Mouse (Mus musculus): ENCODE measurements around the gene Grk5. TPM values are rescaled to one million over a fixed set of nuclear protein-coding genes. Genes with fewer than 3 reads are reported as not detected.
"Not testable (repeated sequence)": the region's sequence is repeated elsewhere in the genome, so short reads cannot be mapped to it uniquely, and the experiment has no call there.

Gene Grk5
- total RNA-seq, 2 experiments from 2014 or later, result 8.0 to 8.3 TPM

DNA sequence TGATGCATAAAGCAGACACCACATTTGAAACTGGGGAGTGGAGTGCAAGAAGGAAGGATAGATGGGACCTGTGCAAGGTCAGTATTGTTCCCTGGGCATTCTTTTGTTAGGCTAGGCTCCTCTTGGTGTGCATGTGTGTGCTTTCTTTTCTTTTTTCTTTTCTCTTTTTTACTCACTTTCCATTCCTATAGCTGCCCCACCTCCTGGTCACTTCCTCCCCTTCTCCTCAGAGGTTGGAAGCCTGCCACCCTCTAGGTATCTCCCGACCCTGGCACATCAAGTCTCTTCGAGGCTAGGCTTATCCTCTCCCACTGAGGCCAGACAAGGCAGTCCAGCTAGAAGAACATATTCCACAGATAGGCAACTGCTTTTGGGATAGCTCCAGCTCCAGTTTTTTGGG is 22.1 kb downstream of the Grk5 start:
- no peak for DNase-seq

DNA sequence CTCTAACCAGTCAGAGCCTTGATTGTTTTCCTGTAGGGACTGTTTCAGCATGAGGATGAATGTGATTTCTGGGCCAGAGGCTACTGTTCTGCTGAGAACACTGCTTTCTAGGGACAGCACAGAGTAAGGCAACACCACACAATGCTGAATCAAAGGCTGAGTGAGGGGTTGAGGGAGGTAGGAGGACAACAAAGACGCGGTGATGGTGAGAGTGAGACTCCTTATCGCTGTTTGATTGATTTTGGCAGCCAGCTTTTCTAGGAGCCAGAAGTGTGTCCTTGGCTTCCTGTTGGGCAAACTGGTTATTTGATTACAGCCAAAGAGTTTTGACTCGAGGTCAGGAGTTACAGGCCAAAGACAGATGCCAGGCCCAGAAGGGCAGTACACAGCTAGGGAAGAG is 25.7 kb downstream of the Grk5 start:
- DNase-seq, result no peak

DNA sequence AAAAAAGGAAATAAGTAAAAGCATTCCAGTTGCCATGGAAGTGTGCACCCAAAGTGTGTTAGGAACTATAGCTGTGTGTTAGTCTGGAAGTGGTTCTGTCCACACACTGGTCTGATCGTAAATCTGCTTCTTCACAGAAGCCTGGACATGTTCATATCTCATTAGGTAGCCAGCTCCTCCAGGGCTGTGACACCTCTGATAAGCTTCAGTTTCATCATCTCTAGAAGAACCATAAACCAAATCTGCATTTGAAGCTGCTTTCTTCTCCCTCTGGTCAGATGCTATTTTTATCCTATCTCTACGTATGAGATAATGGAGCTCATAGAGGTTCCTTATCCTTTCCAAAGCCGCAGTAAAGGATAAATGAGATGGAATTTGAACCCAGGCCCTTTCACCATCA is 26.3 kb downstream of the Grk5 start:
- no peak for DNase-seq

DNA sequence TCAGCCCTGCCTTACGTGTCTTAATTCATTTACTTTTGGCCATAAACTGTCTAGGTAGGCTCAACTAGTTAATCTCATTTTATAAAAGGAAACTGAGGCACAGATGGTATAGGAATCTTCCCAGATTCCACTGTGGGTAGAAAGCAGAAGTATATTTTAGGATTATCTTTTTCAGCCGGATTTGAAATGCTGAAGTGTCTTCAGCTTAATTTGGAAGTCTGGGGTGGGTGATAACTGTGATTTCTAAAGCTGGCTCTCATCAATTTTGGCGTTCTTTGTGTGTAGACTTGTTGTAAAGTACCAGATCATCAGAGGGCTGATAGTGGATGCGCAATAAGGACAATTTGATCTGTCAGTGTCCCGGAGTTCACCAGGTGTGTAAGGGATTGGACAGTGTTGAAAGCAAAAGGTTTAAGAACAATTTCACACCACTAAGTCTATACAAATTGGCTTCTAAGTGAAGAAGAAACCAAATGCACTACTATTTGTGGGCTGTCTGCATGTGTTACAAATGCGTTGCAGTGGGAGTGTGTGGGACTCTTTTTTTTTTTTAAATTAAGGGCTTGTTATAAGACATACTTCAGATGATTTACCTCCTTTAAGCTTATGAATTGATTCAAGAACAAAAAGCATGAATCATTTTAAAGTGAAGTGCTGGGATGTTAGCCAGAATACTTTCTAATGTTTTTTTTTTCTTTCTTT is 27.5 kb downstream of the Grk5 start:
- no peak for DNase-seq

DNA sequence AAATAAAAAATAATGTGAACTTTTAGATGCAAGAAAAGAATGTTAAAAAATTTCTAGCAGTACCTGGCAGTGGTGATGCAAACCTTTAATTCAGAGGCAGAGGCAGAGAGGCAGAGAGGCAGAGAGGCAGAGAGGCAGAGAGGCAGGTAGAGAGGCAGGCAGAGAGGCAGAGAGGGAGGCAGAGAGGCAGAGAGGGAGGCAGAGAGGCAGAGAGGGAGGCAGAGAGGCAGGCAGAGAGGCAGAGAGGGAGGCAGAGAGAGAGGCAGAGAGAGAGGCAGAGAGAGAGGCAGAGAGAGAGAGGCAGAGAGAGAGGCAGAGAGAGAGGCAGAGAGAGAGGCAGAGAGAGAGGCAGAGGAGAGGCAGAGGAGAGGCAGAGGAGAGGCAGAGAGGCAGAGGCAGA is 35.0 kb downstream of the Grk5 start:
- DNase-seq, result not testable (repeated sequence)

DNA sequence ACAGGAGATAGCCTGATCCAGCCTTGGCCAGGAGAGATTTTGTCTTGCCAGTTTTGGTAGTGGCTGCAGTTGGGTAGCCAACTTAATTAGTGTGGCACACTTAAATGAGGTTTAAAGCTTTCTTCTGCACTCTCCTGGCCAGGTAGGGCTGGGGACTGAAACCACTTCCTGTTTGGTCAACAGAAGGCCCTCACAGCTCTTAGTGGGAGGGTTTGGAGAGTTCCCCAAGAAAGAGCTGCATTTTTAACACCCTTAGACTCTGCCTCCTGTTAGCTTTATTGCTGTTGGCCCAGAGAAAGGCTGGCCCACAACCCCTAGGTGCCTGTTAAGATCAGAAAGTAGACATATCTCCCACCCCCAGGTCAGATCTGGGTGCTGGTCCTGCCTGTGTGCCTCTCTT is 45.5 kb downstream of the Grk5 start:
- no peak for DNase-seq

DNA sequence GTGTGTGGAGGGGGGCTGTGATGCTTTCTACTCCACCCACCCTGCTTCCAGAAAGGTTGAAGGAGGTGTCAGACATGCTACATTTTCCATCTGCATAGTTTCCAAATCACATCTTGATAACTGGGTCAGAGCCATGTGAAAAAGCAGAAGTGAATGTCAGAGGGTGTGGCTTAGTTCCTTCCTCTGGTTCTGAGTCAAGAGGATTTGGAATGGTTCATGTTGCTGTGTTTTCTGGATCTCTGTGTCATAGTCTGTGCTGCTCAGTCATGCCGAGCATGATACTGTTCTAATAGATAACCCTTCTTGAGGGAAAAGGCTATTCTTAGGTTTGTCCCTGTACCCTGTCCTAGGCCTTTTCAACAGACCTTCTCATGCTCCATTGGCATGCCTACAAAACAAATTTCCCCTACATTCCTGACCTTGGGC is 50.4 kb downstream of the Grk5 start:
- no peak for DNase-seq

DNA sequence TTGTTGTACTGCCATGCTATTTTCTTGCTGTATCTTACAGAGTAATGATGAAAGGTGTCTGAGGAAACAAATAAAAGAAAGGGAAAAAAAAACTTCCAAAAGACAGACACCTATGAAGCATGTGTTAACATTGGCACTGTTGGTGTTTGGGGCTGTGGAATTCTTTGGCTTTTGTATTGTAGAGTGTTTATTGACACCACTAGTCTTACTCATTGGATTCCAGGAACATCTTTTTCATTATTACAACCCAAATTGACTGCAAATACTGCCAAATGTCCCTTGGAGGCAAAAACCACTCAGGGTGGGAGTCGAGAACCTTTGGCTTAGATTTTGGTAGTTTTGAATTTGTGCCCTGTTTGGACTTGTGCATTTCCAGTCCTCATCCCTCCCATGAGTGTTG is 51.3 kb downstream of the Grk5 start:
- no peak for DNase-seq

DNA sequence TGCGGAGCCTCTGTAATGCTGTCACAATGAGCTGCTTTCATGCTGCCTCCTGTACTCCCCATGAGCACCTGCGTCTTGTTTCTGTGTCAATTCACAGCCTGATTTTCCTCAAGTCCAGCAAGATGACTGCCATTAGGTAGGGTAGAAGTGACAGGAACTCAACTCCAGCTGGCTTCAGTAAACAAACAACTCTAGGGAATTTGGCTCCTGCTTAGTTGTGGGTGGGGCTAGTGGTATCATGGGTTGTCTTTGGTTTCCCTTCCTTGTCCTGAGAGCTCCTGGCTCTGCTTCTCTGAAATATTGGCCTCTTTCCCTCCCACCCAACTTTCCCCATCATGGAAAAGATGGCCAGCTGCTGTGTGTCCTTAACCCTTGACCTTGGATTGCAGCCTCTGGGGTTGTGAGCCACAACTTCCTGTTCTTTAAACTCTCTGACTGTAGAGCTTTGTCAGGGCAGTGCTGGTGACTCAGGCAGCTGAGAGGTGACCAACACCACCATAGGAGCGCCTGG is 56.3 kb downstream of the Grk5 start:
- DNase-seq, result no peak

DNA sequence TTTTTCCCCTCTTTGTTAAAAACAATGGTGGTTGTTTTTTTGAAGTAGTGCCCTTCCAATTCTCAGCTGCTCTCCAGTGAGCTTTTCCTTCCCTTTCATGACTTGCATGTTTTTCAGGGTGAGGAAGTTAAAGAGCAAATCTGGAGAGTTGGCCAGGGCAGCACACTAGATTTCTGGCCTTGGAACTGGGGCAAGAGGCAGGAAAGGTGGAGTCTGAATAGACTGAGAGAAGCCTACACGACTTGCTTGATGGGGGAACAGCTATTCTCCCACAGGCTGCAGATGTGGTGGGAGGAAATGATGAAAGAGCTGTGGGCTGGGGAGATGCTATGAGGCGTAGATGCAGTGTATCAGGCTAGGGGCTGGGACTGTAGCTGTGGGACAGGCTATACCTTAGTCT is 57.1 kb downstream of the Grk5 start:
- no peak for DNase-seq

DNA sequence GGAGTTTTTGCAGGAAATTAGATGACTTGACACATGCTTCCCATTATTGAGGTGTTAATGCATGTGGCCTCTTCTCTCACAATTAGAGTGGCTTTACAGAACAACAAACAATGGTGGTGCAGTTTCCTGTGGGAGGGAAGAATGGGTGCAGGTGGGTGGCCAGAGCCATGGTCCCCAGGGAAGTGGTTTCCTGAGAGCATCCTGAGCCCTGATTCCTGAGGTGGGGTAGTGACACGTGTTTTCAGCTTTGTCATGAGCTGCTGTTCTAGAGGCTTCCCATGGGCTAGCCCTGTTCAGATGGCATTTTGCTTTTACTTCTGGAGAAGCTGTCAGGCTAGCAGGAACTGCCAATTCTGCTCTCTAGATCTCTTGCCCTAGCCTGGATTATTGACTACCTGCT is 59.4 kb downstream of the Grk5 start:
- no peak for DNase-seq

DNA sequence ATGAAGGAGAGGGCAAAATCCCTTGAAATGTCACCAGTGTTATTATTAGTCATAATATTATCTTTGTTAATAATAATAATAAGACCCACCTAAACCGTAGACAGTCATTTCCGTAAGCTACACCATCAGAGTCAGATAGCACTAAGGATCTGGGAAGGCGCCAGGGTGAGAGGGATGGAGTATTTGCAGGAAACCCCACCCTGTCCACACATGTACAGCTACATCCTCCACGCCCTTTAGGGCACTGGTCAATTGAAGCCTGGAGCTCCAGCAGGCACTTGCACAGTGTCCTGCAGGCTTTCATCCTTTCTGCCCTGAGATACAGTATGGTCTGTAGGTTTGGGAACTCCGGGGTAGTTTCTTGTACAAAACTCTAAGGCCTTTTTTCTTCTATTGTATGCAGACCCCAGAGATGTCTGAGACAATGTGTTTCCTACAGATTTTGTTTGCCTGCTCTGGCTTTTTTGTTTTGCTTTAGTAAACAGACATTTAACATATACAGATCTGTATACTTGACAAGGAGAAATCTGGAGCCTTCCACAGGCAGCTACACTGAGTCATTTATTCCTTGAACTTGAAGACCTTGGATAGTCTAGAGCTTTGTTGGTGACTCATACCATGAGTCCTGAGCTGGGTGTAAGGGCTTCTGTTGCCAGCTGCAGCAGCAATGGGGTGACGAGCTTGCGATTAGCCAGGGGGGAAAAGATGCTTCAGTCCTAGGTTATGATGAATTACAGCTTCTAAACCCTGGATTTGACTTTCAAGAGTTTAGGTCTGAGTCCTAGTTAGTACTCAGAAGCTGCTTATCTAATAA is 60.7 kb downstream of the Grk5 start:
- no peak for DNase-seq

DNA sequence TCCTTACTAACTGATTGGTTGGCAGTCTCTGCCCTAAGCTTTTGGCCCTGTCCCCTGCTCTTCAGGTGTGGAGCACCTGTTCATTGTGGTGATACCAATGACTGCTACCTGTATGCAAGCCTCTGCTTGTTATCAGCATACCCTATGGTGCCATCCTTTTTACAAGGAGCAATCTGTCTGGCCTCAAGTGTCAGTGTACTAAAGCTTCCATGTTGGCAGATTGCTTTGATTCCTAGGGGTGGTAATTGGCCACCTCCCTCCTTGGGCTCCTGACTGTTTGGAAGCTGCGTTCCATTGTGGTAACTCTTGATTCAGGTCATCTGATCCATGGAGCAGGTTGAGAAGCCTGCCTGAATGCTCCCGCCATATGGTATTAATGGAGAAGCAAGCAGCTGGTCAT is 65.6 kb downstream of the Grk5 start:
- DNase-seq, result no peak

DNA sequence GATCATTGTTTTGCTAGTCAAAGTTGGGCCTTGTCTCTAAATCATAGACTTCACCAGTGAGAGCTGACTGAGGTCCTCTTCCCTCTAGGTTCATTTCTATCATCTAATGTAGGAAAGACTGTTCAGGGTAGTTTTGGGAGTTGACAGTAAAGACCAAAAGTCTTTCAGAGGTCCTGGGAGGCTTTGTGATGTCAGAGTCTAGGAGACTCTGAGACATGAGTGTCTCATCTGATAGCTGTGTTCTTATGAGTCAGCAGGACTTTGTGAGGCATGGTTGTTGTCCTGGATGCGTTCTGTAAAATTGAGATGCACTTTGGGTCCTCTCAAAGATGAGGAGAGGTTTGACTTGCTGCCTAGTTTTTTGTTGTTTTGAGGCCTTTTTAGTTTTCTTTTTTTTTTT is 66.2 kb downstream of the Grk5 start:
- no peak for DNase-seq

DNA sequence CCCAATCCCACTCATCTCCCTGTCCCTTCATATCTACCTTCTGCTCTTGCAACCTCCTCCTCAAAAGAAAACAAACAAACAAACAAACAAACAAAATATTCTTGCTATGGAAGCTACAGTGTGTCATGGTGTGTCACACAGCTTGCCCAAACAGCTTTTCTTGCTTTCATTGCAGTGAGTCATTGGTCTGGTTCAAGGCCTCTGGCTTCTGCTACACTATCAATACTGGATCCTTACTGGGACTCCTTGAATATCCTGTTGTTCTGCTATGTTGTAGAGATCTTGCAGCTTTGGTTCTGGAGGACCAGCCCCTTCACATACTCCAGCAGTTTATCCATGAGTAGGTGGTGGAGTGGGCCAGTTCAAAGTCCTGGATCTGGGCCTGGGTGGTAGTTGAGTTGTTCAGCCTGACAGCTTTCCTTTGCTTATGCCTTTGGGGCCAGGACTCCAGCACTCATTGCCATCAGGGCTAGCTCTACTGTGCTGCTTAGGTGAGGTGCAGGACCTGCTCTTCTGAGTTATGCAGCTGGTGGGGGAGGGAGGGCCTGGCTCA is 66.7 kb downstream of the Grk5 start:
- no peak for DNase-seq

DNA sequence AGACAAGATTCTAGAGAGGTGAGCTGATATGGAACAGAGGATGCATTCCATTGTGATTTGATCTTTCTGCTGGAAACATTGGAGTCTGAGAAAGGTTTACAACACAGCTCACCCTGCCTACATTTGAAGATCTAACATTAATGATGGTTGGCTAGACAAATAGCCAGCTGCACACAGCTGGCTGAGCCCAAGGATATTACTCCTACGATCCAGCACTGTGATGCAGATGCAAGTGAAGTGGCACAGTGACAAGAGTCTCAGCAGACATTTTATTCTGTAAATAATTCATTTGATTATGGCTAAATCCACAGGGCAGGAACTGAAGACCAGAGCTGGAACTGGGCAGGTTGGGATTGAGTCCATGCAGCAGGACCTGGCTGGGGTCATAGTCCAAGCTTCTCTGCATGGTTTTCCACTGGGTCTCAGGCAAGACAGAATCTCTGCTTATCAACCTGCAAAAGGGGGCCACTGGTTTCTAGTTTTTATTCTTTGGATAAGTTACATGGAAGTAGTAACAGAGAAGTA is 70.2 kb downstream of the Grk5 start:
- DNase-seq, result no peak

DNA sequence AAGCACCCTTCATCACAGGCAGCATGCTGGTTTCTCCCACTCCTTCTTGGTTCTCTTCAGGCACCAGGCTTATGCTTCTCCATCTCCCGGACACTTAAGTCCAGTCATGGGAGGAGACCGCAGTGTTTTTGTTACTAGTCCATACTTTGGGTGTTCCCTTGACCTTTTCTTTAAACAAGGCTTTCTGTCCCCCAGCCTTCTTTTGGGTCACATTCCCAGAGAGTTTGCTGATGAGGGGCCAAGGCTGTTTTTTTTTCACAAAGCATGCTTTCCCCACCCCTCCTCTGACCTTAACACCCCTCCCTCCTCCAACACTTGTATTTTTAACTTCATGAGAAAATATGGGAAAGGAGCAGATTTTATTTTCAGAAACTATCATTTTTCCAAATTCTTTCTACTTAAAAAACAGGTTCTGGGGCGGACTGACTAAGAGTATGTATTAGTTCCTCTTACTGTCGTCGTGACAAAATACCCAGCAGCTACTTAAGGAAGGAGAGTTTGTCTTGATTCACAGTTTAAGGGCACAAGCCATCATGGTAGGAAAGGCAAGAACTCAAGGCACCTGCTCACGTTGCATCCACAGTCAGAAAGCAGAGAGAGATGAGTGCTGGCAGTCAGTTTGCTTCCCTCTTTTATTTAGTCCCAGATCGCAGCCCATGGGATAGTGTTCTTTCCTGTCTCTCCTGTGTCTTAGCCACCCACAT is 73.0 kb downstream of the Grk5 start:
- no peak for DNase-seq

DNA sequence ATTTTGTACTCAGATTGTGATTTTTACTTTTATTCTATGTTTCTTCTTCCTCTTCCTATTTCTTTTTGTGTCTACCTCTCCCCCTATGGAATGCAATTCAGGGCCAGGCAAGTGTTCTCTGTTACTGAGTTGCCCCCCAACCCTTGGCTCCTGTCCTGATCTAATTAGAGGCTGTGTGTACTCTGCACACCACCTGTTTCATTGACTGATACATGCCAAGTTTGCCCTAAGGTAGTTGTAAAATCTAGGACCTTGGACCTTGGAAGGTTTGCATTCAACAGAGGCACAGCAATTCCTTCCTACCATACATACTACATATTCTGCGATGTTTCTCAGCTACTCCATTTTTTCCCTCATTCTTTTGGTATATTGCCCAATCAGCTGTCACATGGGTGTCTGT is 78.4 kb downstream of the Grk5 start:
- DNase-seq, result no peak

DNA sequence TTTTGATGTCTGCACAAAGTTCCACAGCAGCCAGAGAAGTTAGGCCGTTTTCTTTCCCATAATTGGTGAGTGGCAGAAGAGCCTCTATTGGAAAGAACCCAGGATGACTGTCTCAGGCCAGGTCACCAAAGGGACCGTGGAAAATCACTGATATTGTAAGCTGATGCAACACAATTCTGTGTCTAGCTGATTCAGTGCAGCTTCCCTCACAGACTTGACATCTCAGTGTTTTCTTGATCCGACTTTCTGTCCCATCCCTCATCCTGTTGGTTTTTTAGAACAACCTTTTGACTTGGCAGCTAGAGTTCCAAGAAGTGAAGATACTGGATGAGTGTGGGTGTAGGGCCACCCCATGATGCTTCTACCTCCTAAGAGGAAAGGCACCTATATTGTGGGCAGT is 80.9 kb downstream of the Grk5 start:
- DNase-seq, result no peak

DNA sequence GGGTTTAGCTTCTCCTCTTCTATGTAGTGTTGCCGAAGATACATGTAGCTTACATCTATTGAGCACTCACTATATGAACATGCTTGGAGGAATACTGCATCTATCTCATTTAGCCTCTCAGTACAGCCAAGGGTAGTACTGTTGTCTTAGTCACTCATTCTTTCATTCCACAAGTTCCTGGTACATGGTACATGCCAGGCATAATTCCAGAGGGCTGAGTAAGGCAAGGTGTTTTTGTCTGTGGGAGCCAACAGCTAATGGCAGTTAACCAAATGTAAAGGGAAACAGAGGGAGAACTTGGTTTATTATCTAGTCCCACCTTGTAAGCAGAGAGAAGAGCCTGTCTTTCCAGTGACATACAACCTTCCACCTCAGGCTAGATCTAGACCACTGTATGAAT is 82.0 kb downstream of the Grk5 start:
- no peak for DNase-seq

DNA sequence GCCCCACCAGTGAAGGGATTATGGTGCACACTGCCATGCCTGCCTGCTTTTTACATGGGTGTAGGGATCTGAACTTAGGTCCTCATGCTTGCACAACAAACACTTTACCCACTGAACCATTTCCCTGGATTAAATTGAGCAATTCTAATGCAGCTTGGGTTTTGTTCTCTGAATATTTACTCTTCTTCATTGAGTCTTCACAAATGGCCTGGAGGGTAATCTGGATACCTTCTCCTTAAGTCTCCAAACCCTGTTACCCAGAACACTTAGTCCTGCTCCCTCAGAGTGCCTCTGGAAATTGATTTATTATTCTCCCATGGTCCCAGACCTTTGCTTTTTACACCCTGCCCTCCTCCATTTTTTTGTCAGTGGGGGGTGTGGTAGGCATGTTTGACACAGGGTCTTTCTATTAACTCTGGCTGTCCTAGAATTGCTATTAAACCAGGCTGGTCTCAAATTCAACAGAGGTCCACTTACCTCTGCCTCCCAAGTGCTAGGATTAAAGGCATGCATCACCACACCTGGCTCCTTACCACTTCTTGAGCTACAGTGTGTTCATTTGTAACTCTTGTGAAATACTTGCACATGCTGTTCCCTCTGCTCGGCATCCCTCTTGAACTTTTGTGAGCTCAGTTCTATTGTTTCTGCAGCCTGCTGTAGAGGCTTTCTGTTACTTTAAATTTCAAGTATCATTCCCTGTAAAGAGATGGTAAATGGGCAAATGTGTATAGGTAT is 82.9 kb downstream of the Grk5 start:
- no peak for DNase-seq

DNA sequence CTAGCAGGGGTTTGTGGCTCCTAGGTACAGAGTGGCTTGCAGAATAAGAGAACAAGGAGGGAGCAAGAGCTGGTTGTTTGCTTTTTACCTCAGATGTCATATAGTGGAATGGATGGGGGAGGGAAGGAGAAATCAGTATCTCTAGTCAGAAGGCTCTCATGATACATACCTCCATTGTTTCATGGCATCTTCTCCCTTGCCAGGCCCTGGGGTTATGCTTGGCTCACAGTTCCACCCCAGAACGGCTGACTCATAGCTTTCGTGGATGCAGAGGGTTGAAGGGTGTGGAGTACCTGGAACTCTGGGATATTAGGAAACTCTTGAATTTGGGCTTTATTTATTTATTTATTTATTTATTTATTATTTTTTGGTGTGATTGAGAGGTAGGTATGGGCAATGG is 84.0 kb downstream of the Grk5 start:
- no peak for DNase-seq

Data from layer of hippocampus, postnatal 36 days (tissue).